Mouse (Mus musculus): ENCODE measurements around the gene Gpd2. TPM values are rescaled to one million over a fixed set of nuclear protein-coding genes. Genes with fewer than 3 reads are reported as not detected.
A peak's percentile ranks its signal among the peaks of the same experiment; 100 is the strongest.

The Gpd2 gene
- polyA plus RNA-seq, 1 experiment from 2014 or later, result 19.7 TPM

DNA sequence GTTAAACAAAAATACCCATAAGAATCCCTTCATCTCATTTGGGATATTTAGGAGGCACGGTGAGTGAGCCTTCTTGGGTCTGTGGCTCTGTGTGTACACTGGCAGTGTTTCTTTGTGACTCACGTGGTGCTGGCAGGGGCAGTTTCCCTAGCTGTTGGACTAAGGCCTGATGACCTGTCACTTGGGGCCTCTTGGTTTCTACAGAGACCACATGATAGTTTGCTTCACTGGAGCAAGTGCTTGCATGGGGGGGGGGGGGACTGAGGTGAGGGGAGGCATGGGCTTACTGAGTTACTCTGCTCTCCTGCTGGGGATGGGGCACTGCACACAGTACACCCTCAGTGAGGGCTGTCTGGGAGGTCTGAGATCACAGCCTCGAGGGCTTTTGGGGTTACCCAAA is 64.1 kb downstream of the Gpd2 start:
- H3K4me1 ChIP-seq (replicated peaks; ENCODE audit: control insufficient read depth, insufficient read depth, low read length), result no peaks in the 10 kb centered on the region; the same call in 1 of the 2 replicates
- H3K36me3 ChIP-seq (ENCODE audit: control insufficient read depth, insufficient read depth, low read length), result no peaks in the 10 kb centered on the region
- ATAC-seq (replicated peaks; ENCODE audit: low FRiP score) (peak; percentile 43; the same call in 1 of the 2 replicates), DNase-seq (ENCODE audit: low spot score) (no peak)
- H3K4me2 ChIP-seq, result no peak overlapping the region
- no peak overlapping the region for H3K9ac ChIP-seq (ENCODE audit: low read depth, low read length)
- no peaks in the 10 kb centered on the region for H3K9me3 ChIP-seq (ENCODE audit: control insufficient read depth, low read length)
- H3K4me3 ChIP-seq (ENCODE audit: low read depth, low read length), result no peak overlapping the region
- no peak overlapping the region for H3K27ac ChIP-seq (ENCODE audit: low read depth, low read length)
- 47% methylated on average over 3 of the region's 3 CpGs for WGBS
- H3K27me3 ChIP-seq (replicated peaks; ENCODE audit: control insufficient read depth, insufficient read depth, low read length), result no peaks in the 10 kb centered on the region

DNA sequence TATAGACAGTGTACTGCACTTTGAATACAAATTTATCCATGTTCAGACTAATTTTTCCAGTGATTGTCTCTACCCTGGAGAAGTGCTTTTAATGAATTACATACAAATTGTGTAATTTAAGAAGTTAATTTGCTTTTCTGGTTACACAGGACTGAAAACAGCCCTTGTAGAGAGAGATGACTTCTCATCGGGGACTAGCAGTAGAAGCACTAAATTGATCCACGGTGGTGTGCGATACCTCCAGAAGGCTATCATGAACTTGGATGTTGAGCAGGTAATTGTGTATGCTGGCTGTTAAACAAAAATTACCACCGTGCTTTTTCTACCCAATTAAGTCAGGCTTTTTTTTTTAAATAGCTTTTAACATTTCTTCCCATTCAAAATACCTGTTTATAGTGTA is 66.8 kb downstream of the Gpd2 start:
- no peak overlapping the region for H3K9ac ChIP-seq (ENCODE audit: low read depth, low read length)
- no peaks in the 10 kb centered on the region for H3K27me3 ChIP-seq (replicated peaks; ENCODE audit: control insufficient read depth, insufficient read depth, low read length)
- no peaks in the 10 kb centered on the region for H3K36me3 ChIP-seq (ENCODE audit: control insufficient read depth, insufficient read depth, low read length)
- no peak overlapping the region for H3K4me3 ChIP-seq (ENCODE audit: low read depth, low read length)
- no peaks in the 10 kb centered on the region; the same call in 1 of the 2 replicates for H3K4me1 ChIP-seq (replicated peaks; ENCODE audit: control insufficient read depth, insufficient read depth, low read length)
- ATAC-seq (replicated peaks; ENCODE audit: low FRiP score) (no peak), DNase-seq (ENCODE audit: low spot score) (no peak)
- H3K27ac ChIP-seq (ENCODE audit: low read depth, low read length), result no peak overlapping the region
- no peak overlapping the region for H3K4me2 ChIP-seq
- no peaks in the 10 kb centered on the region for H3K9me3 ChIP-seq (ENCODE audit: control insufficient read depth, low read length)
- WGBS, result 90% methylated on average over 4 of the region's 4 CpGs

DNA sequence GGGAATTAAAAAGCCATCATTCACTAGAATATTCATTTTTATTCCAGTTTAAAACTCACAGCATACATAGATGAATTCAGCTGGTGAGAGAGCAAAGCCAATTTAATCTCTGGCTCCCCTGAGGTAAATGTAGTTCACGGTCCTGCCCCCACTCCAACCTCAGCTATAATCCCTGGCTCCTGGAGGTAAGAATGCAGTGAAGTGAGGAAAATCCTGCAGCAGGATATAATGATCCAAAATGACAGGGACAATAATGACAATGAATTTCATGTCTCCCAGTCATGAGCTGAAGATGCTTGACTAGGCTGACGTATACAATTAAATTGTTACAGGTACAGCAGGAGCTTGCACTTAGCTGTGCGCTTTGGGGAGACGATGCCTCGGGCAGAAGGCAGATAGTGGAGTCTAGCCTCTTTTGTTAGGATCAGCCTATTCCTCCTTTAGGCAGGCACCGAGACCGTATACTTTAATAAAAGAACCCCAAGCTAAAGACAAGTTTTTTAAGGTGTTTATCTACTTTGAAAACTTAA is 74.9 kb downstream of the Gpd2 start:
- Histone ChIP-seq H3K4me3 (ENCODE audit: low read depth, low read length) (no peak overlapping the region), H3K9me3 (ENCODE audit: control insufficient read depth, low read length) (no peaks in the 10 kb centered on the region), H3K9ac (ENCODE audit: low read depth, low read length) (no peak overlapping the region), H3K27ac (ENCODE audit: low read depth, low read length) (no peak overlapping the region), H3K4me1 (replicated peaks; ENCODE audit: control insufficient read depth, insufficient read depth, low read length) (no peaks in the 10 kb centered on the region), H3K36me3 (ENCODE audit: control insufficient read depth, insufficient read depth, low read length) (no peaks in the 10 kb centered on the region), H3K27me3 (replicated peaks; ENCODE audit: control insufficient read depth, insufficient read depth, low read length) (no peaks in the 10 kb centered on the region), H3K4me2 (no peak overlapping the region)
- DNase-seq (ENCODE audit: low spot score) (no peak), ATAC-seq (replicated peaks; ENCODE audit: low FRiP score) (no peak)
- WGBS, result 73% methylated on average over 7 of the region's 7 CpGs

DNA sequence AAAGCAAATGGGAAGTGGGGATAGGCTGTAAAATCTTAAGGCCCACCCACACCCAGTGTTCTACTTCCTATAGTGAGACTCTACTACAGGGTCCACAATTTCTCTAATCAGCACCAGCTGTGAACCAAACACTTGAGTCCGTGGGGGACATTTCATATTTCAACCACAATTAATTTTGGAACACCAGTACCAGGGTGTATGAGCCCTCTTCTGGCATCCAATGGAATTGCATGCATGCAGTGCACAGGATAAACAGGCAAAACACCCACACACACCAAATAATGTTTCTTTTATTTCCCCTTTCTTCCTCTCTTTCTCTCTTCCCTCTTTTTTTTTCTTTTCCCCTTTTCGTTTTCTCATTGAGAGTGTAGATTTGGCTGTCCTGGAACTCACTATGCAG is 78.6 kb downstream of the Gpd2 start:
- Histone ChIP-seq H3K27ac (ENCODE audit: low read depth, low read length) (no peak overlapping the region), H3K4me3 (ENCODE audit: low read depth, low read length) (no peak overlapping the region), H3K4me1 (replicated peaks; ENCODE audit: control insufficient read depth, insufficient read depth, low read length) (no peaks in the 10 kb centered on the region), H3K4me2 (no peak overlapping the region), H3K9me3 (ENCODE audit: control insufficient read depth, low read length) (no peaks in the 10 kb centered on the region), H3K27me3 (replicated peaks; ENCODE audit: control insufficient read depth, insufficient read depth, low read length) (no peaks in the 10 kb centered on the region), H3K9ac (ENCODE audit: low read depth, low read length) (no peak overlapping the region), H3K36me3 (ENCODE audit: control insufficient read depth, insufficient read depth, low read length) (no peaks in the 10 kb centered on the region)
- DNase-seq (ENCODE audit: low spot score), result no peak
- ATAC-seq (replicated peaks; ENCODE audit: low FRiP score), result peak; percentile 45; the same call in 1 of the 2 replicates
- WGBS, result 47% methylated on average over 2 of the region's 2 CpGs

DNA sequence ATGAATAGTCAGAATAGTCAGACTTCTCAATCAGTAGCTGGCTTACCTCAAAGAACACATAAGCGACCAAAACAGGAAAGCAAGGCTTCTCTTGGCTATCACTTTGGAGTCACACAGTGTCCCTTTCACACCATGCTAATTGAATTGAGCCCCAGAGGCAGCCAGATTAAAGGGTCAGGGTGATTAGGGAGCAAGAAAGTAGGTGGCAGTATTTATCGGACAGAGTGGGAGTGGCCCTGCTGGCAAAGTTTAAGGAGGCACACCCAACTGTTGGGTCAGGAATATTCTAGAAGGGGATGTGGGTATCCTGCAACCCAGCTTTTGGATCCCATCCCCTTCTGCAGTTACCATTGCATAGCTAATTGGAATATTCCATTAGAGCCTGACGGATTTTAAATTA is 80.9 kb downstream of the Gpd2 start:
- WGBS, result 66% methylated on average over 3 of the region's 3 CpGs
- no peak overlapping the region for H3K4me3 ChIP-seq (ENCODE audit: low read depth, low read length)
- no peak for ATAC-seq (replicated peaks; ENCODE audit: low FRiP score)
- no peaks in the 10 kb centered on the region for H3K4me1 ChIP-seq (replicated peaks; ENCODE audit: control insufficient read depth, insufficient read depth, low read length)
- no peak for DNase-seq (ENCODE audit: low spot score)
- H3K36me3 ChIP-seq (ENCODE audit: control insufficient read depth, insufficient read depth, low read length), result no peaks in the 10 kb centered on the region
- H3K4me2 ChIP-seq, result no peak overlapping the region
- H3K27me3 ChIP-seq (replicated peaks; ENCODE audit: control insufficient read depth, insufficient read depth, low read length), result no peaks in the 10 kb centered on the region
- H3K9ac ChIP-seq (ENCODE audit: low read depth, low read length), result no peak overlapping the region
- H3K9me3 ChIP-seq (ENCODE audit: control insufficient read depth, low read length), result no peaks in the 10 kb centered on the region
- no peak overlapping the region for H3K27ac ChIP-seq (ENCODE audit: low read depth, low read length)

DNA sequence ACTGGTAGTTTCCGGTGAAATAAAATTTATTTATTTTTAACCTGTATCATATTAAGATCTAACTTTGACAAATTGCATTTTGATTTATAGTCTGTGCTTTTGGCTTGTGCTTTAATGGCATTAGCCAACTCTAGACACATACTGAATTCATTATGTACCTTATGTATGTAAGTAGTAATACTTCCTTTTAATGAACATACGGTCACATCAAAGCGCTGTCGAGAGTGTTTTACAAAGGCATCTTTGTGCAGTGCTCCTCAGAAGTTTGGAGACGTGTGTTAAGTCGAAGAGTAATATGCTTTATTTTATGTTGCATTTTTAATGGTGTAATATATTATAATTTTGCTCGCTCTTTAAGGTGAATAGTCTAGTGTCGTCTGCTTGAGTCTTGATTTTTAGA is 88.7 kb downstream of the Gpd2 start:
- 93% methylated on average over 8 of the region's 8 CpGs for WGBS
- Histone ChIP-seq H3K27me3 (replicated peaks; ENCODE audit: control insufficient read depth, insufficient read depth, low read length) (no peaks in the 10 kb centered on the region), H3K4me2 (no peak overlapping the region), H3K4me3 (ENCODE audit: low read depth, low read length) (no peak overlapping the region), H3K4me1 (replicated peaks; ENCODE audit: control insufficient read depth, insufficient read depth, low read length) (no peaks in the 10 kb centered on the region), H3K36me3 (ENCODE audit: control insufficient read depth, insufficient read depth, low read length) (no peaks in the 10 kb centered on the region), H3K9me3 (ENCODE audit: control insufficient read depth, low read length) (no peaks in the 10 kb centered on the region), H3K9ac (ENCODE audit: low read depth, low read length) (no peak overlapping the region), H3K27ac (ENCODE audit: low read depth, low read length) (no peak overlapping the region)
- DNase-seq (ENCODE audit: low spot score) (no peak), ATAC-seq (replicated peaks; ENCODE audit: low FRiP score) (no peak)

DNA sequence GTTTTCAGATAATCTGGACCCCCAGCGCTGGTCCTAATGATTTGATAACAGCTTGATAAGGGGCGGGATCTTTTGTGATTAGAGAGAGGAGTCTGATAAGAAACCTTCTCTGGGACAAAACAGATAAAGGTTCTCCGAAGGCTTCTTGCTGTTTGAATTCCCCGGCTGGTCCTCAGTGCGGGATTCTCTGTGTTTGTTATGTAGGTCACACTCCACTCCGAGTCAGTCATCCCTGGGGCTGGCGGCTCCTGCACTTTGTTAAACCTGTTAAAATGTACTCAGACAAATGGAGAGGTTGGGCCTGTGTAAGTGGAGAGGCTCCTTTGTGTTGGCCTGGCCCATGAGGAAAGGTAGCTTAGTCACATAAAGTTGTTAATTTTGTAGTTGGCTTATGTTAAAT is 91.9 kb downstream of the Gpd2 start:
- no peak for ATAC-seq (replicated peaks; ENCODE audit: low FRiP score)
- Histone ChIP-seq H3K4me1 (replicated peaks; ENCODE audit: control insufficient read depth, insufficient read depth, low read length) (no peaks in the 10 kb centered on the region), H3K36me3 (ENCODE audit: control insufficient read depth, insufficient read depth, low read length) (no peaks in the 10 kb centered on the region), H3K27me3 (replicated peaks; ENCODE audit: control insufficient read depth, insufficient read depth, low read length) (no peaks in the 10 kb centered on the region), H3K4me3 (ENCODE audit: low read depth, low read length) (no peak overlapping the region), H3K27ac (ENCODE audit: low read depth, low read length) (no peak overlapping the region), H3K9me3 (ENCODE audit: control insufficient read depth, low read length) (no peaks in the 10 kb centered on the region), H3K4me2 (no peak overlapping the region), H3K9ac (ENCODE audit: low read depth, low read length) (no peak overlapping the region)
- DNase-seq (ENCODE audit: low spot score), result no peak
- 44% methylated on average over 7 of the region's 7 CpGs for WGBS

DNA sequence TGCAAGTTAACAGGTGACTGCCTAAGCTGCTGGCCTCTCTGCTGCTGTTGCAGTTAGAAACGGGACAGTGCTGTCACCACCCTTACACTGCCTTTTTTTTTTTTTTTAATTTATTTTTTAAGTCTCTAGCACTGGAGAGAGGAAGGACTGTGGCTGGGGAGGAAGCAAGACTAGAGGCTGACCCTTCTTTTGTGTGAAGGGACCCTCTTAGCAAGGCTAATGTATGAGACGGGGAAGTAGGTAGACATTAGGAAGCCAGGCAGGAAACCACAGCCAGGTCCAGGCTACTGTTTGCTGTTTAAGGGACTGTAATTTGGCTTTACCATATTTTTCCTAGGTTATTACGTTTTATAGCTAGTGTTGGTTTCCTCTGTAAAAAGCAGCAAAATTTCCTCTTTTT is 93.4 kb downstream of the Gpd2 start:
- no peaks in the 10 kb centered on the region for H3K36me3 ChIP-seq (ENCODE audit: control insufficient read depth, insufficient read depth, low read length)
- no peak overlapping the region for H3K9ac ChIP-seq (ENCODE audit: low read depth, low read length)
- H3K27me3 ChIP-seq (replicated peaks; ENCODE audit: control insufficient read depth, insufficient read depth, low read length), result no peaks in the 10 kb centered on the region
- no peak overlapping the region for H3K4me3 ChIP-seq (ENCODE audit: low read depth, low read length)
- 50% methylated on average over 3 of the region's 3 CpGs for WGBS
- no peak for DNase-seq (ENCODE audit: low spot score)
- no peak overlapping the region for H3K27ac ChIP-seq (ENCODE audit: low read depth, low read length)
- no peaks in the 10 kb centered on the region for H3K4me1 ChIP-seq (replicated peaks; ENCODE audit: control insufficient read depth, insufficient read depth, low read length)
- no peak overlapping the region for H3K4me2 ChIP-seq
- ATAC-seq (replicated peaks; ENCODE audit: low FRiP score), result no peak
- no peaks in the 10 kb centered on the region for H3K9me3 ChIP-seq (ENCODE audit: control insufficient read depth, low read length)

DNA sequence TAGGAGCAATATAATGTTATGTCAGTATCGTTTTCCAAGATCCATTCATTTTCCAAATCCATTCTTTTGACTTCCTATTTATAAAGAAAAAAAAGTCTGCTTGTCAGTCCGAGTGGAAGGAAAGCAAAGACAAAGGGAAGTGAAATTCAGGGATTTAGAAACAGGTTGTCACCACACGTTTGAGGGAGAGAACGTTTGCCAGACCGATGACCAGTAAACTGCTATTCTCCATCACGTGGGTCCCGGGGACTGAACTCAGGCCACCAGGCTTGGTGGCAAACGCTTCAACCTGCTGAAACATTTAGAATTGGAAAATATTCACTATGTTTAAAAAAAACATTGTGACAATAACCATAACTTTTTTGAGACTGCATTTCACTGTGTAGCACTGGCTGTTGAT is 93.8 kb downstream of the Gpd2 start:
- H3K4me3 ChIP-seq (ENCODE audit: low read depth, low read length), result no peak overlapping the region
- no peak overlapping the region for H3K4me2 ChIP-seq
- DNase-seq (ENCODE audit: low spot score), result no peak
- no peaks in the 10 kb centered on the region for H3K36me3 ChIP-seq (ENCODE audit: control insufficient read depth, insufficient read depth, low read length)
- no peaks in the 10 kb centered on the region for H3K4me1 ChIP-seq (replicated peaks; ENCODE audit: control insufficient read depth, insufficient read depth, low read length)
- ATAC-seq (replicated peaks; ENCODE audit: low FRiP score), result no peak
- WGBS, result 69% methylated on average over 8 of the region's 8 CpGs
- H3K27ac ChIP-seq (ENCODE audit: low read depth, low read length), result no peak overlapping the region
- H3K9me3 ChIP-seq (ENCODE audit: control insufficient read depth, low read length), result no peaks in the 10 kb centered on the region
- no peaks in the 10 kb centered on the region for H3K27me3 ChIP-seq (replicated peaks; ENCODE audit: control insufficient read depth, insufficient read depth, low read length)
- H3K9ac ChIP-seq (ENCODE audit: low read depth, low read length), result no peak overlapping the region
